Mouse (Mus musculus) CD8-positive naive resting alpha-beta T cell, adult 57 days (primary cell): ENCODE data around the gene Fam8a1. TPM values are rescaled to one million over a fixed set of nuclear protein-coding genes. Genes with fewer than 3 reads are reported as not detected.

Experiments
- total RNA-seq: library from RNA; stranded (reverse); gene quantifications from one replicate; pipeline ENCODE4 v1.2.4, GENCODE M21; 2023

Fam8a1 gene
- 22.3 TPM for total RNA-seq

GRCm38 (mm10) chr13:46669048-46669619 is at the start of gene Fam8a1:
Fam8a1 (plus strand) TSS chr13:46669522.

Other genes with a start within 250 kb of the Fam8a1 start
- 3.9 TPM for gene Cap2, start 167.7 kb upstream of the Fam8a1 start, total RNA-seq
- gene Nup153, start 58.4 kb downstream of the Fam8a1 start, total RNA-seq = 370 TPM